Mouse (Mus musculus) testis, adult 2 months (tissue): ENCODE measurements around the gene Klhdc8b. TPM values are rescaled to one million over a fixed set of nuclear protein-coding genes. Genes with fewer than 3 reads are reported as not detected.

ENCODE experiments used
- H3K27ac ChIP-seq: fragments of 200-500 bp; 2 replicates; pipeline ENCODE4 v1.5.1; 2012; ENCODE audit warnings: low read depth, low read length; ENCODE audit not compliant: control insufficient read depth, insufficient read depth
- H3K27me3 ChIP-seq: fragments of 200-500 bp; 2 replicates; pipeline ENCODE4 v1.6.1; 2012; ENCODE audit warnings: mild to moderate bottlenecking, low read length, moderate library complexity; ENCODE audit not compliant: control insufficient read depth, insufficient read depth
- H3K36me3 ChIP-seq: fragments of 200-500 bp; 2 replicates; pipeline ENCODE4 v1.6.1; 2012; ENCODE audit warnings: mild to moderate bottlenecking, low read length; ENCODE audit not compliant: control insufficient read depth, insufficient read depth
- H3K4me1 ChIP-seq: fragments of 200-500 bp; 2 replicates; pipeline ENCODE4 v1.6.1; 2012; ENCODE audit warnings: low read length; ENCODE audit not compliant: control insufficient read depth, insufficient read depth
- H3K4me3 ChIP-seq: fragments of 200-500 bp; 2 replicates; pipeline ENCODE4 v1.5.1; 2012; ENCODE audit warnings: low read depth, mild to moderate bottlenecking, low read length, moderate library complexity, mixed read lengths; ENCODE audit not compliant: control insufficient read depth
- CTCF ChIP-seq: fragments of 200-500 bp; IDR thresholded peaks from 2 replicates; pipeline ENCODE4 v1.5.1; 2012; ENCODE audit warnings: low read depth, mild to moderate bottlenecking, inconsistent platforms, low read length, moderate library complexity; ENCODE audit not compliant: control insufficient read depth, insufficient read depth, insufficient replicate concordance
- POLR2A ChIP-seq: fragments of 200-500 bp; IDR thresholded peaks from 2 replicates; pipeline ENCODE4 v1.6.1; 2012; ENCODE audit warnings: low read depth, mild to moderate bottlenecking, inconsistent platforms, low read length, moderate library complexity; ENCODE audit not compliant: control insufficient read depth
- polyA plus RNA-seq: library from polyadenylated mRNA; depleted of rRNA; stranded (reverse); fragments of >200 nt; gene quantifications from 2 replicates; pipeline ENCODE4 v1.2.3, GENCODE M21; 2012

Klhdc8b gene
- polyA plus RNA-seq, 1 experiment: 18.7 TPM

- TF ChIP-seq CTCF (no peak), POLR2A (no peak)
- H3K4me3 ChIP-seq: no peak overlapping the region; the same call in 1 of the 2 replicates
- no peak overlapping the region for H3K27ac ChIP-seq
- H3K27me3 ChIP-seq: no peaks in the 10 kb centered on the region
- H3K36me3 ChIP-seq: no peaks in the 10 kb centered on the region
- peaks cover 21% of the 10 kb centered on the region for H3K4me1 ChIP-seq
Observed at GRCm38 (mm10) chr9:108480813-108481519, 19.6 kb upstream of the Klhdc8b start.

GRCm38 (mm10) chr9:108479721-108480351 is 18.5 kb upstream of the Klhdc8b start, which contains the start of gene Lamb2:
Lamb2 (plus strand) TSS chr9:108479736.
- Histone ChIP-seq H3K27me3 (no peaks in the 10 kb centered on the region), H3K4me3 (peak within 1 kb of the TSS; percentile 80), H3K27ac (peak within 1 kb of the TSS; percentile 80), H3K4me1 (peaks cover 21% of the 10 kb centered on the region), H3K36me3 (no peaks in the 10 kb centered on the region)
- no peak for TF ChIP-seq CTCF
- TF ChIP-seq POLR2A: peak; percentile 45; the same call in 1 of the 2 replicates

GRCm38 (mm10) chr9:108479241-108479640 is 17.9 kb upstream of the Klhdc8b start:
- TF ChIP-seq CTCF (no peak), POLR2A (no peak)
- peak overlapping the region; percentile 75 for H3K27ac ChIP-seq
- peak overlapping the region; percentile 80 for H3K4me3 ChIP-seq
- peaks cover 21% of the 10 kb centered on the region for H3K4me1 ChIP-seq
- no peaks in the 10 kb centered on the region for H3K36me3 ChIP-seq
- H3K27me3 ChIP-seq: no peaks in the 10 kb centered on the region

GRCm38 (mm10) chr9:108478638-108479156 is 17.3 kb upstream of the Klhdc8b start:
- Histone ChIP-seq H3K27ac (peak overlapping the region; percentile 80), H3K4me3 (peak overlapping the region; percentile 80), H3K27me3 (no peaks in the 10 kb centered on the region), H3K36me3 (no peaks in the 10 kb centered on the region), H3K4me1 (peaks cover 21% of the 10 kb centered on the region)
- TF ChIP-seq CTCF: no peak
- TF ChIP-seq POLR2A: no peak

- Histone ChIP-seq H3K4me1 (peaks cover 14% of the 10 kb centered on the region), H3K27ac (no peak overlapping the region), H3K27me3 (no peaks in the 10 kb centered on the region), H3K4me3 (no peak overlapping the region), H3K36me3 (no peaks in the 10 kb centered on the region)
- TF ChIP-seq CTCF: no peak
Observed at GRCm38 (mm10) chr9:108474528-108474927, 13.1 kb upstream of the Klhdc8b start.

GRCm38 (mm10) chr9:108469845-108470244 is 8.5 kb upstream of the Klhdc8b start:
- Histone ChIP-seq H3K27me3 (no peaks in the 10 kb centered on the region), H3K36me3 (no peaks in the 10 kb centered on the region), H3K4me1 (peaks cover 4% of the 10 kb centered on the region; the same call in 1 of the 2 replicates), H3K4me3 (no peak overlapping the region), H3K27ac (peak overlapping the region; percentile 80)
- TF ChIP-seq CTCF (no peak), POLR2A (peak; percentile 34; the same call in 1 of the 2 replicates)

GRCm38 (mm10) chr9:108469430-108469829 is 8.0 kb upstream of the Klhdc8b start:
- Histone ChIP-seq H3K4me1 (peaks cover 4% of the 10 kb centered on the region; the same call in 1 of the 2 replicates), H3K4me3 (no peak overlapping the region), H3K27me3 (no peaks in the 10 kb centered on the region), H3K36me3 (no peaks in the 10 kb centered on the region), H3K27ac (peak overlapping the region; percentile 85)
- TF ChIP-seq POLR2A (no peak), CTCF (no peak)
